ENCODE assay signal across 8 mouse cellular contexts in the genomic region with DNA sequence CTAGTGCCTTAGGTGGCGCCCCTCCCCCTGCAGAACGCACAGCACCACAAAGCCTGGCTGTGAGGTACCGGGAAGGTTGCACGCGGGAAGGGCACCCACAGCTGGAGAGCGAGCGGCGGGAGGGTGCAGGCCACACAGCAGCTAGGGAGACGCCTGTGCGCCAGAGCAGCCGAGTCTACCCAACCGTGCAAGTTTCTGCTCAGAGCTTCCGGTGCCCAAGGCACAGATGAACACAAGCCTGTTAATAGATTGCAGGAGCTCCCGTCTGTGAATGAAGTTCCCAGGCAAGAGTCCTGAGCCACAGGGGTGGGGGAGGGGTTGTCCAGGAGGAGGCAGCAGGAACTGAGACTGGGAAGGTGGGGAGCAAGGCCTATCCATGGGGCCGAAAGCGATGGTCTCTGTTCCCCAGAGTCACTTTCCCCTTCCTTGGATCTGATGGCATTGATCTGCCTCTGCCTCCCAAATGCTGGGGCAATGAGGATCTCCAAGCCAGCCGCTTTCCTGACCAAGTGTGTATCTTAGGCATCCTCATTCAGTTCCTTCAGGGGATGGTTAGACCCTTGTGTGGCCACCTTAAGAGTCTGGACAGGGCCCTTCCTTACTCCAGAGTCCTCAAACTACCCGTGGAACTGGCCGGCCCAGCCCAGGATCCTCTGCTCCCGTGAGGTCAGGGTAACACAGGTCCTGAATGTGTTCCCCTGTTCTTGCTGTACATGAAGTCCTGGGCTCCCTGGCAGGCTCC. TPM values are rescaled to one million over a fixed set of nuclear protein-coding genes. Genes with fewer than 3 reads are reported as not detected.
DNase-seq lines count a peak whose midpoint lies in the region; ATAC-seq and TF ChIP-seq lines count a peak whose summit lies in the region.

No protein-coding gene starts in this region.

- peak overlapping the region; percentile 73 for H3K27ac ChIP-seq in hindbrain, embryonic 13.5 days
- peak overlapping the region; percentile 48; the same call in 1 of the 2 replicates for H3K27ac ChIP-seq in liver, postnatal 0 days (ENCODE audit: low read depth)

- 11% methylated on average over 20 of the region's 20 CpGs for WGBS in hindbrain, embryonic 13.5 days
- 37% methylated on average over 20 of the region's 20 CpGs for whole genome bisulfite sequencing in liver, postnatal 0 days (ENCODE audit: insufficient replicate concordance)

- no peak for TF ChIP-seq CTCF in liver, postnatal 0 days (IDR thresholded peaks at IDR 0.05; ENCODE audit: low read depth)

- TF ChIP-seq EP300 in liver, postnatal 0 days (IDR thresholded peaks at IDR 0.05; ENCODE audit: low read depth): no peak

- ATAC-seq in hindbrain, embryonic 13.5 days (ENCODE audit: low FRiP score): peak; percentile 40; the same call in 1 of the 2 replicates
- no peak for ATAC-seq in liver, postnatal 0 days
- no peak for ATAC-seq in megakaryocyte, adult 5-6 weeks (ENCODE audit: poor library complexity, severe bottlenecking)

- peak overlapping the region; percentile 10; the same call in 1 of the 2 replicates for H3K4me3 ChIP-seq in hindbrain, embryonic 13.5 days
- no peak overlapping the region for H3K4me3 ChIP-seq in liver, postnatal 0 days (ENCODE audit: low read depth, low read length)

- peaks cover 37% of the 10 kb centered on the region for H3K4me1 ChIP-seq in hindbrain, embryonic 13.5 days (replicated peaks)
- peaks cover 9% of the 10 kb centered on the region; the same call in 1 of the 2 replicates for H3K4me1 ChIP-seq in liver, postnatal 0 days (ENCODE audit: insufficient read depth)

- peak overlapping the region; percentile 51 for H3K9ac ChIP-seq in hindbrain, embryonic 13.5 days
- H3K9ac ChIP-seq in liver, postnatal 0 days (replicated peaks): no peak overlapping the region

- H3K36me3 ChIP-seq in hindbrain, embryonic 13.5 days: no peaks in the 10 kb centered on the region
- no peaks in the 10 kb centered on the region for H3K36me3 ChIP-seq in liver, postnatal 0 days (replicated peaks; ENCODE audit: insufficient read depth, low read length)

- no peaks in the 10 kb centered on the region for H3K9me3 ChIP-seq in hindbrain, embryonic 13.5 days
- no peaks in the 10 kb centered on the region for H3K9me3 ChIP-seq in liver, postnatal 0 days (ENCODE audit: low read length)

- peak; percentile 59 to 67 for DNase-seq in spleen, postnatal 36 days (ENCODE audit: low spot score in 2 of 2)
- no peak for DNase-seq in spleen, postnatal 14 days (ENCODE audit: low spot score in 2 of 2)
- no peak for DNase-seq in liver, postnatal 0 days
- DNase-seq in thymus, postnatal 14 days: peak; percentile 64
- no peak for DNase-seq in cerebellum, adult 9-10 months
- no peak for DNase-seq in gastrocnemius, postnatal 4 days (ENCODE audit: low spot score in 2 of 2)

- H3K27me3 ChIP-seq in hindbrain, embryonic 13.5 days: no peaks in the 10 kb centered on the region
- H3K27me3 ChIP-seq in liver, postnatal 0 days (ENCODE audit: insufficient read depth, low read length): no peaks in the 10 kb centered on the region

- H3K4me2 ChIP-seq in hindbrain, embryonic 13.5 days: peak overlapping the region; percentile 39
- H3K4me2 ChIP-seq in liver, postnatal 0 days (ENCODE audit: low read depth, low read length): peak overlapping the region; percentile 22; the same call in 1 of the 2 replicates

RNA-seq across cellular contexts. Expression of a gene that starts 11.7 kb away (rescaled TPM):
- 2.5 and 3.1 TPM in 2 replicates for polyA plus RNA-seq in hindbrain, embryonic 13.5 days (2015; fragmentation: Nextera tagmentation; extraction: Ambion mirVana)
- 2.7 and 2.9 TPM in 2 replicates for polyA plus RNA-seq in liver, postnatal 0 days (2015; fragmentation: Nextera tagmentation; extraction: Ambion mirVana)
- total RNA-seq in gastrocnemius, postnatal 4 days (2021): 10 to 100 TPM; 30.2 to 35.2 TPM
- 115 and 120 TPM in 2 replicates for total RNA-seq in megakaryocyte, adult 5-6 weeks (2015)
- total RNA-seq in megakaryocyte, adult 5-6 weeks (2017): 70.4 and 71.5 TPM in 2 replicates

RNA-seq across cellular contexts. Expression of a gene that starts 16.6 kb away (rescaled TPM):
- polyA plus RNA-seq in hindbrain, embryonic 13.5 days (2015; fragmentation: Nextera tagmentation; extraction: Ambion mirVana): 1.1 and 1.2 TPM in 2 replicates
- 0.36 and 0.45 TPM in 2 replicates for polyA plus RNA-seq in liver, postnatal 0 days (2015; fragmentation: Nextera tagmentation; extraction: Ambion mirVana)
- total RNA-seq in gastrocnemius, postnatal 4 days (2021): 1 to 10 TPM; 8.7 to 9.1 TPM
- total RNA-seq in megakaryocyte, adult 5-6 weeks (2015): 5.9 and 6.2 TPM in 2 replicates
- total RNA-seq in megakaryocyte, adult 5-6 weeks (2017): 10.9 and 12.2 TPM in 2 replicates

Comparison
In these comparisons a context has a peak if more than half of its experiments do, and no peak if none do; other contexts are left out.
1. DNase-seq: peak in spleen, postnatal 36 days (2 of 2) and thymus, postnatal 14 days (single experiment); none in spleen, postnatal 14 days (0 of 2), liver, postnatal 0 days (single experiment), cerebellum, adult 9-10 months (single experiment) and gastrocnemius, postnatal 4 days (0 of 2).